Mouse (Mus musculus) small intestine, adult 2 months (tissue): ENCODE data around the gene Echdc2.
A peak's percentile ranks its signal among the peaks of the same experiment; 100 is the strongest.

Experiments
- CTCF ChIP-seq: fragments of 200-500 bp; IDR thresholded peaks from 2 replicates; pipeline ENCODE4 v1.5.1; 2012; ENCODE audit warnings: low read depth, mild to moderate bottlenecking, control low read depth, inconsistent platforms, low read length, moderate library complexity, mixed read lengths; ENCODE audit not compliant: insufficient replicate concordance, insufficient read length; ENCODE audit errors: extremely low read depth
- POLR2A ChIP-seq: fragments of 200-500 bp; IDR thresholded peaks from 2 replicates; pipeline ENCODE4 v1.6.1; 2012; ENCODE audit warnings: low read depth, mild to moderate bottlenecking, control low read depth, inconsistent platforms, low read length, moderate library complexity

GRCm38 (mm10) chr4:108117924-108118876 is 47.0 kb upstream of the Echdc2 start:
- TF ChIP-seq CTCF, result peak; percentile 7; the same call in 1 of the 2 replicates
- peak; percentile 86; the same call in 1 of the 2 replicates for TF ChIP-seq POLR2A
